Mouse (Mus musculus): Measurements from ENCODE around the gene Cntn4. TPM values are rescaled to one million over a fixed set of nuclear protein-coding genes. Genes with fewer than 3 reads are reported as not detected.

The Cntn4 gene
- not detected in 2 replicates for total RNA-seq (2023)

DNA sequence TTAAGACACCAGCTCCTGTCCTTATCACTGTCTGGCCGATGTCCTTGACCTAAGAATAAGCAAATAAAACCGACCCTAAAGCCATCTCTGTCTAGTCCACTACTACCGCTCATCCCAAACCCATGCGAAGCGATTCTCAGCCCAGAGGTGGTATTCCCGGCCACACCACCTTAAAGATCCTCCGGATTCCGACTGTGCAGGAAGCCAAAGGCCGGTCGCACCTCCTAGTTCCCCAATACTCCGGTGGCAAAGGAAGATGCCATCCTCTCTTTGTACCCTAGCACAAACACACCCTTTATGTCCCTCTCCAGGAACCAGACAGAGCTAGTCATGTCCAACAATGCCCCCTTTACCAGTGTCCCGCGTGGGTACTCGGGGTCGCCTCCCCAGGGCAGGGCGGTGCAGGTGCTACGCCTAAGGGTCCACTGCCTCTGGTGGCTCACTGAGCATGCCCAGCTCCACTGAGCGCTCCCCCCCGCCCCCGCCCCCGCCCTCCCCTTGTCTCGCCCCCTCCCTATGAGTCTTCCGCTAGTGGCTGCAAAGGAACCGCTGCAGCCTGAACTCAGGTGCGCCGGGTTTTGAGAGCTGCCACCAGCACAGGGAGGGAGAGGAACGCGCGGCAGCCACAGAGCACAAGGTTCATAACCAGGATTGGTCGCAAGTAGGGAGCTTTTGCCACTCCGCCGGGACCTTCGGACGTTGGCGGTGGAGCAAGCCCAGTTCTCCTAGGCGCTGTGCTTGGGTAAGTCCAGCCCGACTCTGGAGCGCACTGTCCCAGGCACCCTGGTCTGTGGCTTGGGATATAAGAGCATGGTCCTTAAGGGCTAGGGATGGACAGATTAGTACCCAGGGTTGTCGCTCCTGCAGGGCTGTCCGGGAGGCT, at the start of gene Cntn4:
TSS of gene Cntn4 (plus strand) at position 512 of the 883 bp plus-strand sequence.

Measured in neutrophil, adult 65 days (primary cell).